Mouse (Mus musculus) liver, embryonic 15.5 days (tissue): Measurements from ENCODE around the gene Srgap3. TPM values are rescaled to one million over a fixed set of nuclear protein-coding genes. Genes with fewer than 3 reads are reported as not detected.

Source experiments
- polyA plus RNA-seq: library from polyadenylated mRNA; unstranded; fragments of >200 nt; fragmentation: Nextera tagmentation; extraction: Ambion mirVana; gene quantifications from 2 replicates; pipeline ENCODE4 v1.2.1, GENCODE M21; 2015

The Srgap3 gene
- polyA plus RNA-seq, 1 experiment from 2014 or later, result 0.16 TPM

Other genes starting within 250 kb of the Srgap3 start
- 31.7 and 32.1 TPM in 2 replicates for gene Thumpd3, start 99.0 kb upstream of the Srgap3 start, polyA plus RNA-seq
- gene Setd5, start 130.1 kb upstream of the Srgap3 start, polyA plus RNA-seq, result 17.1 and 18.1 TPM in 2 replicates
- gene Lhfpl4, start 248.1 kb upstream of the Srgap3 start, polyA plus RNA-seq, result 0.22 and 0.23 TPM in 2 replicates